Mouse (Mus musculus) stomach, postnatal 0 days (tissue): Measurements from ENCODE around the gene Zfp318.

Experiments
- CTCF ChIP-seq: IDR thresholded peaks from 2 replicates; pipeline ENCODE4 v1.5.1; 2016; ENCODE audit warnings: antibody characterized with exemption, low read depth, mild to moderate bottlenecking, moderate library complexity
- EP300 ChIP-seq: optimal IDR thresholded peaks from 2 replicates; pipeline ENCODE3; 2016; ENCODE audit warnings: antibody characterized with exemption

DNA sequence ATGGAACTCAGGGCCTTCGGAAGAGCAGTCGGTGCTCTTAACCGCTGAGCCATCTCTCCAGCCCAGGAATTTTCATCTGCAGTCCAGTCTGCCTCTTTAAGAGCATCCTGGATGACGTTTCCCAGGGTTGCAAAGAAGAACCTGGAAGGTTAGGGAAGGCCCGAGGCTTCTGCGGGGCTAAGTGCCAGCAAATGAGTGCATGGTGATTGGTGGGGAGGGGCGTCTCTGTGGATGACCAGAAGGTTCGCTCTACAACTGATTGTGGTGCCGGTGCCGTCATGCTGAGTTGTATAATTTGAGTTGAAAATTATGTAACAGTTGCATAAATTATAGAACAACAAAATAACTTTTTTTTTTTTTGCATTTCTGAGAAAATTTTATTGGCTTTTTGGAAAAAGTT, 55.6 kb downstream of the Zfp318 start:
- TF ChIP-seq CTCF (no peak), EP300 (no peak)
